Mouse (Mus musculus): ENCODE data around the gene Actn1. TPM values are rescaled to one million over a fixed set of nuclear protein-coding genes. Genes with fewer than 3 reads are reported as not detected.

The Actn1 gene
- polyA plus RNA-seq, 1 experiment from 2014 or later: 7.9 TPM

GRCm38 (mm10) chr12:80135173-80135572 is 125.0 kb downstream of the Actn1 start:
- Histone ChIP-seq H3K36me3 (replicated peaks) (no peaks in the 10 kb centered on the region), H3K4me1 (replicated peaks) (peaks cover 32% of the 10 kb centered on the region), H3K9ac (no peak overlapping the region), H3K4me2 (no peak overlapping the region), H3K27ac (replicated peaks) (no peak overlapping the region), H3K9me3 (replicated peaks) (no peaks in the 10 kb centered on the region), H3K27me3 (no peaks in the 10 kb centered on the region), H3K4me3 (replicated peaks) (no peak overlapping the region)
- no peak for ATAC-seq (ENCODE audit: insufficient read depth)
- WGBS (ENCODE audit: insufficient replicate concordance): 69% methylated on average over 8 of the region's 8 CpGs

GRCm38 (mm10) chr12:80133011-80133545 is 127.1 kb downstream of the Actn1 start:
- Histone ChIP-seq H3K36me3 (replicated peaks) (no peaks in the 10 kb centered on the region), H3K27ac (replicated peaks) (peak overlapping the region; percentile 93; the same call in 1 of the 2 replicates), H3K27me3 (no peaks in the 10 kb centered on the region), H3K4me2 (peak overlapping the region; percentile 87), H3K4me3 (replicated peaks) (peak overlapping the region; percentile 79), H3K9ac (peak overlapping the region; percentile 87; the same call in 1 of the 2 replicates), H3K9me3 (replicated peaks) (no peaks in the 10 kb centered on the region), H3K4me1 (replicated peaks) (peaks cover 40% of the 10 kb centered on the region)
- 40% methylated on average over 9 of the region's 9 CpGs for whole genome bisulfite sequencing (ENCODE audit: insufficient replicate concordance)
- ATAC-seq (ENCODE audit: insufficient read depth): peak; percentile 5; the same call in 1 of the 2 replicates

GRCm38 (mm10) chr12:80132250-80133003 is 127.7 kb downstream of the Actn1 start:
- Histone ChIP-seq H3K9me3 (replicated peaks) (no peaks in the 10 kb centered on the region), H3K36me3 (replicated peaks) (no peaks in the 10 kb centered on the region), H3K27ac (replicated peaks) (peak overlapping the region; percentile 93), H3K9ac (peak overlapping the region; percentile 87), H3K4me3 (replicated peaks) (peak overlapping the region; percentile 79), H3K27me3 (no peaks in the 10 kb centered on the region), H3K4me1 (replicated peaks) (peaks cover 46% of the 10 kb centered on the region), H3K4me2 (peak overlapping the region; percentile 87)
- ATAC-seq (ENCODE audit: insufficient read depth): peak; percentile 85
- WGBS (ENCODE audit: insufficient replicate concordance): 1% methylated on average over 66 of the region's 66 CpGs

GRCm38 (mm10) chr12:80131359-80132249 is 128.6 kb downstream of the Actn1 start:
- Histone ChIP-seq H3K4me3 (replicated peaks) (peak overlapping the region; percentile 79), H3K9me3 (replicated peaks) (no peaks in the 10 kb centered on the region), H3K27me3 (no peaks in the 10 kb centered on the region), H3K36me3 (replicated peaks) (no peaks in the 10 kb centered on the region), H3K9ac (peak overlapping the region; percentile 87), H3K4me2 (peak overlapping the region; percentile 87), H3K27ac (replicated peaks) (peak overlapping the region; percentile 93), H3K4me1 (replicated peaks) (peaks cover 54% of the 10 kb centered on the region)
- WGBS (ENCODE audit: insufficient replicate concordance): 56% methylated on average over 17 of the region's 17 CpGs
- no peak for ATAC-seq (ENCODE audit: insufficient read depth)

- H3K4me1 ChIP-seq (replicated peaks): peaks cover 59% of the 10 kb centered on the region
- H3K27me3 ChIP-seq: no peaks in the 10 kb centered on the region
- peak overlapping the region; percentile 87 for H3K4me2 ChIP-seq
- peak overlapping the region; percentile 93 for H3K27ac ChIP-seq (replicated peaks)
- WGBS (ENCODE audit: insufficient replicate concordance): 11% methylated on average over 6 of the region's 6 CpGs
- no peak overlapping the region for H3K4me3 ChIP-seq (replicated peaks)
- no peaks in the 10 kb centered on the region for H3K9me3 ChIP-seq (replicated peaks)
- no peak overlapping the region; the same call in 1 of the 2 replicates for H3K9ac ChIP-seq
- peak; percentile 28 for ATAC-seq (ENCODE audit: insufficient read depth)
- H3K36me3 ChIP-seq (replicated peaks): no peaks in the 10 kb centered on the region; the same call in 1 of the 2 replicates
Observed at GRCm38 (mm10) chr12:80130558-80131358, 129.4 kb downstream of the Actn1 start.

- Histone ChIP-seq H3K36me3 (replicated peaks) (peaks cover 5% of the 10 kb centered on the region; the same call in 1 of the 2 replicates), H3K4me1 (replicated peaks) (peaks cover 62% of the 10 kb centered on the region), H3K4me2 (no peak overlapping the region), H3K4me3 (replicated peaks) (no peak overlapping the region), H3K9ac (no peak overlapping the region), H3K9me3 (replicated peaks) (no peaks in the 10 kb centered on the region), H3K27me3 (no peaks in the 10 kb centered on the region), H3K27ac (replicated peaks) (peak overlapping the region; percentile 93)
- 90% methylated on average over 8 of the region's 8 CpGs for WGBS (ENCODE audit: insufficient replicate concordance)
- ATAC-seq (ENCODE audit: insufficient read depth): no peak
Observed at GRCm38 (mm10) chr12:80129531-80129930, 130.6 kb downstream of the Actn1 start.

- Histone ChIP-seq H3K27me3 (no peaks in the 10 kb centered on the region), H3K9ac (no peak overlapping the region), H3K36me3 (replicated peaks) (peaks cover 7% of the 10 kb centered on the region), H3K4me2 (no peak overlapping the region), H3K27ac (replicated peaks) (no peak overlapping the region), H3K4me3 (replicated peaks) (no peak overlapping the region), H3K9me3 (replicated peaks) (no peaks in the 10 kb centered on the region), H3K4me1 (replicated peaks) (peaks cover 76% of the 10 kb centered on the region)
- no peak for ATAC-seq (ENCODE audit: insufficient read depth)
- WGBS (ENCODE audit: insufficient replicate concordance): 72% methylated on average over 5 of the region's 5 CpGs
Observed at GRCm38 (mm10) chr12:80127191-80127762, 132.9 kb downstream of the Actn1 start.

GRCm38 (mm10) chr12:80125316-80125715 is 134.9 kb downstream of the Actn1 start:
- WGBS (ENCODE audit: insufficient replicate concordance): 79% methylated on average over 5 of the region's 5 CpGs
- Histone ChIP-seq H3K9ac (no peak overlapping the region), H3K36me3 (replicated peaks) (peaks cover 14% of the 10 kb centered on the region), H3K4me3 (replicated peaks) (no peak overlapping the region), H3K4me1 (replicated peaks) (peaks cover 64% of the 10 kb centered on the region), H3K4me2 (no peak overlapping the region), H3K27me3 (no peaks in the 10 kb centered on the region), H3K9me3 (replicated peaks) (no peaks in the 10 kb centered on the region), H3K27ac (replicated peaks) (no peak overlapping the region)
- ATAC-seq (ENCODE audit: insufficient read depth): no peak

GRCm38 (mm10) chr12:80124756-80125155 is 135.4 kb downstream of the Actn1 start:
- no peaks in the 10 kb centered on the region for H3K9me3 ChIP-seq (replicated peaks)
- peaks cover 15% of the 10 kb centered on the region for H3K36me3 ChIP-seq (replicated peaks)
- no peak overlapping the region for H3K9ac ChIP-seq
- peaks cover 59% of the 10 kb centered on the region for H3K4me1 ChIP-seq (replicated peaks)
- H3K4me3 ChIP-seq (replicated peaks): no peak overlapping the region
- H3K27ac ChIP-seq (replicated peaks): no peak overlapping the region
- no peak for ATAC-seq (ENCODE audit: insufficient read depth)
- no peak overlapping the region for H3K4me2 ChIP-seq
- H3K27me3 ChIP-seq: no peaks in the 10 kb centered on the region
- 58% methylated on average over 3 of the region's 3 CpGs for WGBS (ENCODE audit: insufficient replicate concordance)

GRCm38 (mm10) chr12:80124211-80124610 is 136.0 kb downstream of the Actn1 start:
- Histone ChIP-seq H3K36me3 (replicated peaks) (peaks cover 15% of the 10 kb centered on the region), H3K27me3 (no peaks in the 10 kb centered on the region), H3K9me3 (replicated peaks) (no peaks in the 10 kb centered on the region), H3K9ac (no peak overlapping the region), H3K27ac (replicated peaks) (no peak overlapping the region), H3K4me3 (replicated peaks) (no peak overlapping the region), H3K4me2 (no peak overlapping the region), H3K4me1 (replicated peaks) (peaks cover 55% of the 10 kb centered on the region)
- 52% methylated on average over 3 of the region's 3 CpGs for WGBS (ENCODE audit: insufficient replicate concordance)
- ATAC-seq (ENCODE audit: insufficient read depth): no peak
